Mouse (Mus musculus): Measurements from ENCODE around the gene Trappc13. TPM values are rescaled to one million over a fixed set of nuclear protein-coding genes. Genes with fewer than 3 reads are reported as not detected.
"Not testable (repeated sequence)": the region's sequence is repeated elsewhere in the genome, so short reads cannot be mapped to it uniquely, and the experiment has no call there.

The Trappc13 gene
- polyA plus RNA-seq (2012; rRNA removed) (4.6 and 7.3 TPM in 2 replicates), polyA plus RNA-seq (2014; fragmentation: Nextera tagmentation; extraction: Ambion mirVana) (22.0 and 23.1 TPM in 2 replicates)

DNA sequence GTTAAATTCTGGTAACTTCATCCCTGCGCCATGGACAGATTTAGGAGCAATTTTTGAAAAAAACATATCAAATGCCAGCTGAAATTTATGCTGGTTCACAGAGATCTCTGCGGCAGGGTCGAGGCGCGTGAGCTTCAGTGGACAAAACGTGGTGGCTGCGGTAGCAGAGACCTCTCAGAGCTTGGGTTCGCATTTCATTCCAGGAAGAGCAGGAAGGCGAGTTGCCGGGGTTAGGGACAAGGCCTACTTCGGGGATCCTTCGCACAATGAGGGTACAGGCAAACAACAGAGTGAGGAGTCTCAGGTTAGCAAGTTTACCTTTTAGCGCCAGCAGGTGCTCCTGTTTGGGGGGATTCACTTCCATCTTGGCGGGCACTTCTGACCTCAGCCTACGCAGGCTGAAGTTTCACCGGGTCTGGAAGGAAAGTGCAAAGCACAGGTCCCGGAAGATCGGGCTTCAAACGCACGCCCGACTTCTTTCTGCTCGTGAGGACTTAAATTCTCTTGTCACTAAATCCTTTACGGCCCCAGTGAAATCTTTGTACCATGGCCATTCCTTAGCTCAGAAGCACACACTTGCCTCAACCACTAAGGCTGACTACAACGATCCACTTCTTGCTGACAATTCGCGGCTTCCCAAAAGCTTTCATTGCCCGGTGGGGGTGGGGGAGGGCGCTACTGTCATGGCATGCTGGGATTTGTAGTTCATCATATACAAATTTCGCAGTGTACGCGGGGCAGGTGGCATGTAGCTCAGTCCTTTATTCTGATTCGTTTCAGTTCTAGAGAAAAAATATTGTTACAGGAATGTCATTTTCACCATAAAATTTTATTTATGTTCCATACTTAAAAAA, at the start of gene Trappc13:
Gene Trappc13, minus strand, starts transcription at position 674 of the 854 bp plus-strand sequence.
- no peaks in the 10 kb centered on the region for H3K27me3 ChIP-seq (ENCODE audit: control insufficient read depth, insufficient read depth, low read length)

DNA sequence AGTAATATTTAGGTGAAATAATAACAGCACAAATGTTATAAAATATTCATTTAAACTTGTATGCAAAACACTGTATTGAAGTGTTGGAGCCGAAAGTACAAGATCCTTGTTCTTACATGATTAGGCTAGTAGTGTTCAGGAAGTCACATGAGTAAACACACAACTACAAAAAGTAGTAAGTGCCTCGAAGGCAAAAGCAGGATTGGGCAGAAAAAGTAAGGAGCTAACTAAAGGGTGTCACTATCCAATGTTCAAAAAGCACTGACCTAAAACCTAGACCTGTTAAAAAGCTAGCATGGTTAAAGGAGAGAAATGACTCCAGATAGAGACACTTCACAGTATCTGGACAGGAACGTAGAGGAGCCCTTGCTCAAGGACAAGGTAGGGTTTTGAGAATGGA, 49.2 kb upstream of the Trappc13 start:
- no peaks in the 10 kb centered on the region for H3K9me3 ChIP-seq (ENCODE audit: control insufficient read depth, low read length)
- H3K27ac ChIP-seq = peak overlapping the region; percentile 23
- peaks cover 6% of the 10 kb centered on the region; the same call in 1 of the 2 replicates for H3K36me3 ChIP-seq (replicated peaks; ENCODE audit: control insufficient read depth, insufficient read depth, low read depth)
- H3K4me2 ChIP-seq (ENCODE audit: low read depth) = peak overlapping the region; percentile 86
- peak overlapping the region; percentile 61 to 85 for H3K4me3 ChIP-seq (ENCODE audit: insufficient read depth in 1 of 2, low read depth in 2 of 2, low read length in 2 of 2)
- H3K27me3 ChIP-seq (ENCODE audit: control insufficient read depth, insufficient read depth, low read length) = no peaks in the 10 kb centered on the region
- peaks cover 3 to 8% of the 10 kb centered on the region in 2 experiments for H3K4me1 ChIP-seq (replicated peaks; ENCODE audit: control insufficient read depth in 2 of 2, insufficient read depth in 2 of 2, low read length in 1 of 2)
- 25% methylated on average over 3 of the region's 3 CpGs for WGBS (ENCODE audit: insufficient replicate concordance)
- no peak for ATAC-seq (ENCODE audit: insufficient read depth)
- peak overlapping the region; percentile 84 for H3K9ac ChIP-seq (replicated peaks)
- peak in 1 of 3 experiments; percentile 13 for DNase-seq (ENCODE audit: low read depth in 3 of 3, low spot score in 3 of 3)
- no peak for TF ChIP-seq CTCF (IDR thresholded peaks at IDR 0.05; ENCODE audit: low read depth)
- TF ChIP-seq EP300 (IDR thresholded peaks at IDR 0.05; ENCODE audit: low read depth) = no peak

More for the DNA sequence above, at the start of gene Trappc13:
- Histone ChIP-seq H3K4me2 (ENCODE audit: low read depth) (peak within 1 kb of the TSS; percentile 84), H3K36me3 (replicated peaks; ENCODE audit: control insufficient read depth, insufficient read depth, low read depth) (peaks cover 5% of the 10 kb centered on the region), H3K4me1 (replicated peaks; ENCODE audit: control insufficient read depth in 2 of 2, insufficient read depth in 2 of 2, low read length in 1 of 2) (peaks cover 2 to 3% of the 10 kb centered on the region in 2 experiments; a peak in 3 of 4 replicates), H3K4me3 (ENCODE audit: insufficient read depth in 1 of 2, low read depth in 2 of 2, low read length in 2 of 2) (peak within 1 kb of the TSS; percentile 84 to 88), H3K9me3 (ENCODE audit: control insufficient read depth, low read length) (no peaks in the 10 kb centered on the region), H3K9ac (replicated peaks) (peak within 1 kb of the TSS; percentile 90), H3K27ac (peak within 1 kb of the TSS; percentile 87)
- 0 out of 2 replicates have a peak, but pooled peaks have one; percentile 22 for TF ChIP-seq EP300 (IDR thresholded peaks at IDR 0.05; ENCODE audit: low read depth)
- no peak for TF ChIP-seq CTCF (IDR thresholded peaks at IDR 0.05; ENCODE audit: low read depth)
- under 1% methylated on average over 32 of the region's 32 CpGs for WGBS (ENCODE audit: insufficient replicate concordance)
- ATAC-seq (ENCODE audit: insufficient read depth) = peak; percentile 83
- peak; percentile 76 to 81 (median 77) for DNase-seq (ENCODE audit: low read depth in 3 of 3, low spot score in 3 of 3)

DNA sequence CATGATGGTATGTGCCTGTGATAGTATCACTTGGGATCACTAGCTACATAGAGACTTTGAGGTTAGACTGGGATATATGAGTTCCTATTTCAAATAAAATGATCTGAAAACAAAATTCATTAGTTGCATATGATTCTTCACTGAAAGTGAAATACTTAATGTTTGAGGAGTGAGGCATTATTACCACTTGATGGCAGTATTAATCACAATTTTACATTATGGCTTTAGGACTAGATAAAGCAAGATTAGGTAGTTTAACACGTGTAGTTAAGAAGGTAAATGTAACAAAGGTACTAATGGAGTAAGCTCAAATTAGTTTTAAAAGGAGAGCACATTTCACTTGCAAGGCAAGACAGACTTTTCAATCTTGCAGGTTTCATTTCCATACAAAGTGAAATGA, 26.0 kb upstream of the Trappc13 start:
- 29% methylated on average over 1 of the region's 1 CpGs for WGBS (ENCODE audit: insufficient replicate concordance)
- no peaks in the 10 kb centered on the region for H3K27me3 ChIP-seq (ENCODE audit: control insufficient read depth, insufficient read depth, low read length)
- DNase-seq (ENCODE audit: low read depth in 3 of 3, low spot score in 3 of 3) = no peak
- H3K27ac ChIP-seq = no peak overlapping the region
- H3K36me3 ChIP-seq (replicated peaks; ENCODE audit: control insufficient read depth, insufficient read depth, low read depth) = peaks cover 23% of the 10 kb centered on the region
- H3K4me1 ChIP-seq (replicated peaks; ENCODE audit: control insufficient read depth in 2 of 2, insufficient read depth in 2 of 2, low read length in 1 of 2) = no peaks in the 10 kb centered on the region
- no peak for ATAC-seq (ENCODE audit: insufficient read depth)
- H3K9me3 ChIP-seq (ENCODE audit: control insufficient read depth, low read length) = no peaks in the 10 kb centered on the region
- no peak overlapping the region for H3K4me3 ChIP-seq (ENCODE audit: insufficient read depth in 1 of 2, low read depth in 2 of 2, low read length in 2 of 2)
- TF ChIP-seq CTCF (IDR thresholded peaks at IDR 0.05; ENCODE audit: low read depth) (no peak), EP300 (IDR thresholded peaks at IDR 0.05; ENCODE audit: low read depth) (no peak)
- no peak overlapping the region for H3K4me2 ChIP-seq (ENCODE audit: low read depth)
- H3K9ac ChIP-seq (replicated peaks) = no peak overlapping the region

DNA sequence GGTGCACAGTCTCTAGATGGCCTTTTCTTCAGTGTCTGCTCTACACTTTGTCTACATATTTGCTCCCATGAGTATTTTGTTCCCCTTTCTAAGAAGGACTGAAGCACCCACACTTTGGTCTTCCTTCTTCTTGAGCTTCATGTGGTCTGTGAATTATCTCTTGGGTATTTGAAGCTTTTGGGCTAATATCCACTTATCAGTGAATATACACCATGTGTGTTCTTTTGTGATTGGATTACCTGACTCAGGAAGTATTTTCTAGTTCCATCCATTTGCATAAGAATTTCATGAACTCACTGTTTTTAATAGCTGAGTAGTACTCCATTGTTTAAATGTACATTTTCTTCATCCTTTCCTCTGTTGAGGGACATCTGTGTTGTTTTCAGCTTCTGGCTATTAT, 17.6 kb upstream of the Trappc13 start:
- peaks cover 21% of the 10 kb centered on the region for H3K36me3 ChIP-seq (replicated peaks; ENCODE audit: control insufficient read depth, insufficient read depth, low read depth)

DNA sequence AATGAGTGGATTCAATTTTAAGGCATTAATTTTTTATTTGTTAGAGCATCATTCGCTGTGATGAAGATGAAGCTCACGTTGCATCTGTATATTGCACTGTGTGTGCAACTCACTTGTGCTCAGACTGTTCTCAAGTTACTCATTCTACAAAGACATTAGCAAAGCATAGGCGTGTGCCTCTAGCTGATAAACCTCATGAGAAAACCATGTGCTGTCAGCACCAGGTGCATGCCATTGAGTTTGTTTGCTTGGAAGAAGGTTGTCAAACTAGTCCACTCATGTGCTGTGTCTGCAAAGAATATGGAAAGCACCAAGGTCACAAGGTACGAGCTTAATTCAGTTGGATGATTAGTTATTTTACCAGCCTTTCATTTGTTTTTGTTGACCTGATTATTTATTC, 9.1 kb upstream of the Trappc13 start:
- Histone ChIP-seq H3K36me3 (replicated peaks; ENCODE audit: control insufficient read depth, insufficient read depth, low read depth) (peaks cover 33% of the 10 kb centered on the region), H3K27me3 (ENCODE audit: control insufficient read depth, insufficient read depth, low read length) (no peaks in the 10 kb centered on the region), H3K27ac (no peak overlapping the region), H3K4me2 (ENCODE audit: low read depth) (no peak overlapping the region), H3K4me1 (replicated peaks; ENCODE audit: control insufficient read depth in 2 of 2, insufficient read depth in 2 of 2, low read length in 1 of 2) (no peaks in the 10 kb centered on the region), H3K9me3 (ENCODE audit: control insufficient read depth, low read length) (no peaks in the 10 kb centered on the region), H3K4me3 (ENCODE audit: insufficient read depth in 1 of 2, low read depth in 2 of 2, low read length in 2 of 2) (no peak overlapping the region), H3K9ac (replicated peaks) (no peak overlapping the region)
- 75% methylated on average over 4 of the region's 4 CpGs for WGBS (ENCODE audit: insufficient replicate concordance)
- TF ChIP-seq CTCF (IDR thresholded peaks at IDR 0.05; ENCODE audit: low read depth) (no peak), EP300 (IDR thresholded peaks at IDR 0.05; ENCODE audit: low read depth) (no peak)
- no peak for ATAC-seq (ENCODE audit: insufficient read depth)
- DNase-seq (ENCODE audit: low read depth in 3 of 3, low spot score in 3 of 3) = no peak

More for the DNA sequence above, 17.6 kb upstream of the Trappc13 start:
- not testable (repeated sequence) for H3K4me2 ChIP-seq (ENCODE audit: low read depth); H3K27me3 ChIP-seq (ENCODE audit: control insufficient read depth, insufficient read depth, low read length); H3K4me3 ChIP-seq (ENCODE audit: insufficient read depth in 1 of 2, low read depth in 2 of 2, low read length in 2 of 2); DNase-seq (ENCODE audit: low read depth in 3 of 3, low spot score in 3 of 3); H3K9me3 ChIP-seq (ENCODE audit: control insufficient read depth, low read length); H3K9ac ChIP-seq (replicated peaks); ATAC-seq (ENCODE audit: insufficient read depth); H3K27ac ChIP-seq; H3K4me1 ChIP-seq (replicated peaks; ENCODE audit: control insufficient read depth in 2 of 2, insufficient read depth in 2 of 2, low read length in 1 of 2)
